Mouse (Mus musculus): ENCODE measurements around the gene Vwa5b2. TPM values are rescaled to one million over a fixed set of nuclear protein-coding genes. Genes with fewer than 3 reads are reported as not detected.

The Vwa5b2 gene
- polyA plus RNA-seq (2015; fragmentation: Nextera tagmentation; extraction: Ambion mirVana), result 3.8 and 4.2 TPM in 2 replicates

DNA sequence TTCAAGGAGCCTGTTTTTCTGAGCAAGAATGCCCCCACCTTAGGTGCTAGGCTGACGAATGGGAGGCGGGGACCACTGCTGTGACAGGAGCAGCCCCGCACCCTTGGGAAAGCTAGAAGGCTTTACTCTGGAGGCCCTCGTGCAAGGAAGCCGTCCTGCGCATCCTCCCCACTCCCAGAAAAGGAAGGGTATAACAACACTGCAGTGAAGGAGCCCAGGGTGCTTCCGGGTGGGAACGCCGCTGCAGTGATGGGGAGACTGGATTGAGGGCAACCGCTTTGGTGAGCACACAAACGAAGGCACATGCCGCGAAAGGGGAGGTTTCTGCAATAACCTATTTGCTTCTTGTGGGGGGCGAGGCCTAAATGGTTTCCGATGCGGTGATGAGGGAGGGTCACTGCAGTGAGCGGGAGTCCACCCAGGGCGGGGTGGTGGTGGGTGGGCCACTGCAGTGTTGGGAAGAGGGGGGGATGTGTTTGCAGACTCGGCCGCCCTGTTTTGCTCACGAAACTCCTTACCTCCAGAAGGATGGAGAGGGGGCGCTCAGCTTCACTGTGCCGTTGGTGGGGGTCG, at the start of gene Vwa5b2:
Vwa5b2 (plus strand) TSS at position 106 of the 573 bp plus-strand sequence.
- Histone ChIP-seq H3K27me3 (ENCODE audit: control insufficient read depth, insufficient read depth, low read length) (peaks cover 43% of the 10 kb centered on the region), H3K9me3 (replicated peaks; ENCODE audit: control insufficient read depth, low read length) (no peaks in the 10 kb centered on the region), H3K36me3 (ENCODE audit: control insufficient read depth, insufficient read depth, low read length) (no peaks in the 10 kb centered on the region), H3K9ac (ENCODE audit: low read length) (peak within 1 kb of the TSS; percentile 66), H3K4me2 (ENCODE audit: low read depth, low read length) (peak within 1 kb of the TSS; percentile 90), H3K27ac (ENCODE audit: low read length) (no peak within 1 kb of the TSS), H3K4me1 (ENCODE audit: control insufficient read depth, insufficient read depth, low read length) (peaks cover 10% of the 10 kb centered on the region), H3K4me3 (replicated peaks; ENCODE audit: low read length) (peak within 1 kb of the TSS; percentile 56)
- ATAC-seq (ENCODE audit: insufficient read depth, low FRiP score), result peak; percentile 64; the same call in 1 of the 2 replicates
- under 1% methylated on average over 24 of the region's 24 CpGs for WGBS

DNA sequence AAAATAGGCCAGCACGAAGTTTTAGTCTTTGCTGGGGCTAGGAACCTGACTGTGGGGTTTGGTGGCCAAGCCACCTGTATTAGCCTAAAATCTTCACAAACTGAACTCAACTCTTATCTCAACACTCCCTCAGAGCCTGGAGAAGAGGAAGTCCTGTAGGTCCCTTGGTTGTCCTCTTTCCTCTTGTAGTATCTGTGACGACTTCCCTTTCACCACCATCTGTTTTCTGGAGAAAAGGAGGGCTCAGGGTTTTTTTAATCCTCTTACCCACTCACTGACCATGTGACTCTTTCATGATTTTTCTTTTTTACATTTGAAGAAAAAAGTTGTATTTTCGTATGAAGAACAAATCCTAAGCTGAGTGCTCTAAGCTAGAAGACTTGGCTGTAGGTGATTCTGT, 49.6 kb upstream of the Vwa5b2 start:
- H3K4me3 ChIP-seq (replicated peaks; ENCODE audit: low read length), result no peak overlapping the region
- no peak for ATAC-seq (ENCODE audit: insufficient read depth, low FRiP score)
- H3K4me1 ChIP-seq (ENCODE audit: control insufficient read depth, insufficient read depth, low read length), result peaks cover 23% of the 10 kb centered on the region
- H3K27me3 ChIP-seq (ENCODE audit: control insufficient read depth, insufficient read depth, low read length), result no peaks in the 10 kb centered on the region
- H3K9me3 ChIP-seq (replicated peaks; ENCODE audit: control insufficient read depth, low read length), result no peaks in the 10 kb centered on the region
- no peak overlapping the region for H3K9ac ChIP-seq (ENCODE audit: low read length)
- peaks cover 28% of the 10 kb centered on the region for H3K36me3 ChIP-seq (ENCODE audit: control insufficient read depth, insufficient read depth, low read length)
- WGBS, result 67% methylated on average over 3 of the region's 3 CpGs
- no peak overlapping the region for H3K4me2 ChIP-seq (ENCODE audit: low read depth, low read length)
- H3K27ac ChIP-seq (ENCODE audit: low read length), result no peak overlapping the region

DNA sequence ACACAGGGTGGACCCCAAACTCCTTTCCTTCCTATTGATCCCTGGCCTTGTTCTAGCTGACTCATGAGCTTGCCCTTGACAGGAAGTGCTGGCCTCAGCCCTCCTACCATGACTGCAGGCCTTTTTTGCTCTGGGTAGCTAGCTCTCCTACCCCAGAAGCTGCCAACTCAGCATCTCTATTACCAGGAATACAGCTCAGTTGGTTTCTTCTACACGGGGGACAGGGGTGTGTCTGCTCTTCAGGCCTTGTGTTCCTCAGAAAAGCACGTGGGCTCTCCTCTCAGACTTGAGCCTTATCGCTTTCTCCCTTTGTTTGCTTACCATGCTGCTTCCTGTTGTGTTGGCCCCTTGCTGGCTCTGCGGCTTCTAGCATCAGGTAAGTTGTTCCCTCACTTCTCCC, 48.8 kb upstream of the Vwa5b2 start:
- ATAC-seq (ENCODE audit: insufficient read depth, low FRiP score), result peak; percentile 29; the same call in 1 of the 2 replicates
- Histone ChIP-seq H3K27ac (ENCODE audit: low read length) (no peak overlapping the region), H3K4me2 (ENCODE audit: low read depth, low read length) (no peak overlapping the region), H3K9me3 (replicated peaks; ENCODE audit: control insufficient read depth, low read length) (no peaks in the 10 kb centered on the region), H3K4me3 (replicated peaks; ENCODE audit: low read length) (no peak overlapping the region), H3K4me1 (ENCODE audit: control insufficient read depth, insufficient read depth, low read length) (peaks cover 23% of the 10 kb centered on the region), H3K9ac (ENCODE audit: low read length) (no peak overlapping the region), H3K36me3 (ENCODE audit: control insufficient read depth, insufficient read depth, low read length) (peaks cover 28% of the 10 kb centered on the region), H3K27me3 (ENCODE audit: control insufficient read depth, insufficient read depth, low read length) (no peaks in the 10 kb centered on the region)
- 69% methylated on average over 4 of the region's 4 CpGs for WGBS

DNA sequence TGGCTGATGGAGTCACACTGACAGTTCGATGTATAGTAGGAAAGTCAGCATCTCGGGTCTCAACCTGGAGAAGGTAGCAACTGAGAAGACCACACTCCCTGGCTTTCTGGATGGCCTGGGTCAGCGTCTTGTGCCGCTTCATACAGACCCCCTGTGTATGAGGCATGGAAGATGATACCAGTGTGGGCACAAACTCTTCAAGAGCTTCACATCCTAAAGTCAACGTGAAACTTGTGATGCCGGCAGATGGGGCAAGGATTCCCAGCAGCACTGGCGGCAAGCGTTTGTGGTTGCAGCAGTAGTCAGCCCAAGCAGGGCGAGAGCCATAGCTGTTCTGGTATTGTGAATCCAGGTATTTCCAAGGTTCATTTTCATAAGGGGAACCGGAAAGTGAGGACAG, 43.6 kb upstream of the Vwa5b2 start:
- no peak overlapping the region for H3K27ac ChIP-seq (ENCODE audit: low read length)
- peaks cover 14% of the 10 kb centered on the region for H3K4me1 ChIP-seq (ENCODE audit: control insufficient read depth, insufficient read depth, low read length)
- H3K9me3 ChIP-seq (replicated peaks; ENCODE audit: control insufficient read depth, low read length), result no peaks in the 10 kb centered on the region
- 89% methylated on average over 10 of the region's 10 CpGs for WGBS
- no peak overlapping the region for H3K4me2 ChIP-seq (ENCODE audit: low read depth, low read length)
- no peak overlapping the region for H3K4me3 ChIP-seq (replicated peaks; ENCODE audit: low read length)
- H3K36me3 ChIP-seq (ENCODE audit: control insufficient read depth, insufficient read depth, low read length), result peaks cover 15% of the 10 kb centered on the region
- no peak for ATAC-seq (ENCODE audit: insufficient read depth, low FRiP score)
- H3K9ac ChIP-seq (ENCODE audit: low read length), result no peak overlapping the region
- no peaks in the 10 kb centered on the region for H3K27me3 ChIP-seq (ENCODE audit: control insufficient read depth, insufficient read depth, low read length)

DNA sequence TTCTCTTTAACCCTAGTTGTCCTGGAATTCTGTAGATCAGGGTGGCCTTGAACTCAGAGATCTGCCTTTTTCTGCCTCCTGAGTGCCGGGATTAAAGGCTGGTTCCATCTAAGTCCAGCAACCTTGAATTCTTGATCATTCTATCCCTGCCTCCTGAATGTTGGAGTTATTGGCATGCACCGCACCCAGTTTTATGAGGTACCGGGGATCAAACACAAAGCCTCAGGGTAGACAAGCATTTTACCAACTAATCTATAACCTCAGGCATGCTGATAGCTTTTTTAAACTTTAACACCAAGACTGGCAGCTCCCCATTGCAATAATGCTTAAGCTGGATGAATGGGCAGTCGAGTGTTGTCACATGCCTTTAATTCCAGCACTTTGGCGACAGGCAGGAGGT, 41.8 kb upstream of the Vwa5b2 start:
- H3K4me2 ChIP-seq (ENCODE audit: low read depth, low read length), result peak overlapping the region; percentile 76
- peak overlapping the region; percentile 89 for H3K4me3 ChIP-seq (replicated peaks; ENCODE audit: low read length)
- no peak for ATAC-seq (ENCODE audit: insufficient read depth, low FRiP score)
- 44% methylated on average over 5 of the region's 5 CpGs for WGBS
- H3K9me3 ChIP-seq (replicated peaks; ENCODE audit: control insufficient read depth, low read length), result no peaks in the 10 kb centered on the region
- H3K4me1 ChIP-seq (ENCODE audit: control insufficient read depth, insufficient read depth, low read length), result peaks cover 14% of the 10 kb centered on the region
- peaks cover 26% of the 10 kb centered on the region for H3K36me3 ChIP-seq (ENCODE audit: control insufficient read depth, insufficient read depth, low read length)
- no peaks in the 10 kb centered on the region for H3K27me3 ChIP-seq (ENCODE audit: control insufficient read depth, insufficient read depth, low read length)
- H3K9ac ChIP-seq (ENCODE audit: low read length), result peak overlapping the region; percentile 82
- peak overlapping the region; percentile 85 for H3K27ac ChIP-seq (ENCODE audit: low read length)

DNA sequence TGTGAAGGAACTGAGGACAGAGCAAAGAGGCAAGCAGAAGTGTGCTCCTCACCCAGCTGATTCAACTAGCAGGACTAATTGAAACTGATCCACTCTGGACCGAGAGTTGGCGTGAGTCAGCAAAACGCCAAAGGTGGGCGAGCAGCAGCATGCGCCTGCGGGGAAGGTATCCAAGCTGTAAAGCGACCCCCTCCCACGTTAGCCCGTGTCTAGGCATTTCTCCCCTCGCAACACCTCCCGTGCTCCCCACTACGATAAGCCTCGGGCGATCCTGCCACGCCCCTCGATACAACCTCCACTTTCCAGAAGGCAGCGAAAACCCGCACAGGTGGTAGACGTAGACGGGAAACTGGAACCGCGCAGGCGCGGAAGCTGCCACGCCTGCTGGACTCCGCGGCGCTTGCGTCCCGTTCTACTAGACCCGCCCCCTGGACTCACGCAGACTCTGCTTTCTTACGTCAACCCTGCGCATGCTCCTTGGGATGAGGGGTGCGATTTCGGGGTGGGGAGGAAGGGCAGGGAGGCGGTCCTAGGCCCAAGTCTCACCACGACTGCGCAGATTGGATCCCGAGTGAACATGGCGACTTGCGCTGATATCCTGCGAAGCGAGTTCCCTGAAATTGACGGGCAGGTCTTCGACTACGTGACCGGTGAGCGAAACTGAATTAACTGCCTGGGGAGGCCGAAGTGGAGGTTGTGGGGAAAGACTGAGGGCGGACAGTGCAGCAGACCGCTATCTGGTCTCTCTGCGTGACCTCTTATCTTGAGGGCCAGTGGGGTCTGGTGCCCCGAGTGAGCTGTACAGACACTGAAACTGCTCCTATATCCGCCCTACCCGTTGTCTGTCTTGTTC, 40.9 kb upstream of the Vwa5b2 start, which contains the start of gene Abcf3:
Abcf3 (plus strand) TSS at position 482 of the 853 bp plus-strand sequence.
- Histone ChIP-seq H3K9me3 (replicated peaks; ENCODE audit: control insufficient read depth, low read length) (no peaks in the 10 kb centered on the region), H3K4me3 (replicated peaks; ENCODE audit: low read length) (peak within 1 kb of the TSS; percentile 89), H3K4me1 (ENCODE audit: control insufficient read depth, insufficient read depth, low read length) (peaks cover 14% of the 10 kb centered on the region), H3K36me3 (ENCODE audit: control insufficient read depth, insufficient read depth, low read length) (peaks cover 19% of the 10 kb centered on the region), H3K9ac (ENCODE audit: low read length) (peak within 1 kb of the TSS; percentile 86), H3K4me2 (ENCODE audit: low read depth, low read length) (peak within 1 kb of the TSS; percentile 79), H3K27ac (ENCODE audit: low read length) (peak within 1 kb of the TSS; percentile 85), H3K27me3 (ENCODE audit: control insufficient read depth, insufficient read depth, low read length) (no peaks in the 10 kb centered on the region)
- WGBS, result under 1% methylated on average over 56 of the region's 56 CpGs
- ATAC-seq (ENCODE audit: insufficient read depth, low FRiP score), result peak; percentile 99

DNA sequence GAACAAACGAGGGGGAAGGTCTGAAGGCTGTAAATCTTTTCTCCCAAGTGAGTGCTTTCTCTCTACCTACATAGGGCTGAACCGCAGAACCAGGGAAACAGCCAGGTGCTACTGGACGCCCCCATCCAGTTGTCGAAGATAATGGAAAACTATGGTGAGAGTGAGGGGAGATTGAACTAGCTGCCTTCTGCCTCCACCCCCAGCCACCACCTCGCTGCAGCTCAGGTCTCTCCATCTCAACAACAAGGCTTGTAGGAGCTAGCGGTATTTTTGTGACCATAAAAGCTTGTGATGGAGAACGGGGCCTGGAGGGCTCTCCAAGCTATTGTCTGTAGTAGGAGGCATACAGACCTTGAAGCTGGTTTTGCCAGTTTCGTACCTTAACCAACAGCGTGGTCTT, 40.1 kb upstream of the Vwa5b2 start:
- Histone ChIP-seq H3K4me1 (ENCODE audit: control insufficient read depth, insufficient read depth, low read length) (peaks cover 14% of the 10 kb centered on the region), H3K9ac (ENCODE audit: low read length) (peak overlapping the region; percentile 86), H3K36me3 (ENCODE audit: control insufficient read depth, insufficient read depth, low read length) (peaks cover 14% of the 10 kb centered on the region), H3K27me3 (ENCODE audit: control insufficient read depth, insufficient read depth, low read length) (no peaks in the 10 kb centered on the region), H3K9me3 (replicated peaks; ENCODE audit: control insufficient read depth, low read length) (no peaks in the 10 kb centered on the region), H3K4me2 (ENCODE audit: low read depth, low read length) (peak overlapping the region; percentile 79), H3K4me3 (replicated peaks; ENCODE audit: low read length) (peak overlapping the region; percentile 89), H3K27ac (ENCODE audit: low read length) (no peak overlapping the region; the same call in 1 of the 2 replicates)
- no peak for ATAC-seq (ENCODE audit: insufficient read depth, low FRiP score)
- 43% methylated on average over 9 of the region's 9 CpGs for WGBS

DNA sequence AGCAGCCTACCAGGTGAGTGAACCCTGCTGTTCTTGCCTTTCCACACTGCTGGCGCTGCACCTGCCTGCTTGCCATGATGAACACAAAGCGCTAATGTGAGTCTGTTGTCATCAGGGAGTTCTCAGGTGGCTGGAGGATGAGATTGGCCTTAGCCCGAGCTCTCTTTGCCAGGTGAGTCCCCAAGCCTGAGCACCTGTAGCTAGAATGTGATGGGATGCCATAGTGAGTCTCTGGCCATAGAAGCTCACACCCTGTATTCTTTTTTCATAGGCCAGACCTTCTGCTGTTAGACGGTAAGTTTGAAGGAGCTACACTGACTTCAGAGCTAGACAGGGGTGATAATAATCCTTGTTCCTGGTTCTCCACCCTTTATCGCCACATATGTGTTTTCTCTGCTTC, 37.6 kb upstream of the Vwa5b2 start:
- H3K4me3 ChIP-seq (replicated peaks; ENCODE audit: low read length), result no peak overlapping the region
- no peak overlapping the region for H3K4me2 ChIP-seq (ENCODE audit: low read depth, low read length)
- 93% methylated on average over 5 of the region's 5 CpGs for WGBS
- no peak overlapping the region for H3K9ac ChIP-seq (ENCODE audit: low read length)
- peaks cover 14% of the 10 kb centered on the region for H3K4me1 ChIP-seq (ENCODE audit: control insufficient read depth, insufficient read depth, low read length)
- no peaks in the 10 kb centered on the region for H3K9me3 ChIP-seq (replicated peaks; ENCODE audit: control insufficient read depth, low read length)
- no peak overlapping the region for H3K27ac ChIP-seq (ENCODE audit: low read length)
- H3K36me3 ChIP-seq (ENCODE audit: control insufficient read depth, insufficient read depth, low read length), result peaks cover 12% of the 10 kb centered on the region
- no peak for ATAC-seq (ENCODE audit: insufficient read depth, low FRiP score)
- H3K27me3 ChIP-seq (ENCODE audit: control insufficient read depth, insufficient read depth, low read length), result no peaks in the 10 kb centered on the region

DNA sequence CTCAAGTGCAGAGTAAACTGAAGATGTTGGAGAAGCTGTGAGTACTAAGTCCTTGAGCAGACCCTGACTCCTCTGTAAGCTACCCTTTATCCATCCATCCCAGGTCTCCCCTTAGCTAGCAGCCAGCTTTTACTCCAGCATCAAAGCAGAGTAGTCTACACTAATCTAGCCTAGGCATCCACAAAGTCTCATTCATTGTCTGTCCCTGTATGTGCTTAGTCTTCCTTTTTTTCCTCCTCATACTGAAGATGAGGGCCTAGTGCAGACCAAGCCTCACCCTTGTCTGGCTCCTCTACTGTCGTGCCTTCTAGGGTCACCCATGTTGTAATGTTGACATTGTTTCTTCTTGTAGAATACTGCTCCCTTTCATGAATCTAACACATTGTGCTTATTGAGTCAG, 36.7 kb upstream of the Vwa5b2 start:
- Histone ChIP-seq H3K4me1 (ENCODE audit: control insufficient read depth, insufficient read depth, low read length) (peaks cover 11% of the 10 kb centered on the region), H3K27me3 (ENCODE audit: control insufficient read depth, insufficient read depth, low read length) (no peaks in the 10 kb centered on the region), H3K9ac (ENCODE audit: low read length) (no peak overlapping the region), H3K9me3 (replicated peaks; ENCODE audit: control insufficient read depth, low read length) (no peaks in the 10 kb centered on the region), H3K27ac (ENCODE audit: low read length) (no peak overlapping the region), H3K36me3 (ENCODE audit: control insufficient read depth, insufficient read depth, low read length) (peaks cover 14% of the 10 kb centered on the region), H3K4me3 (replicated peaks; ENCODE audit: low read length) (no peak overlapping the region), H3K4me2 (ENCODE audit: low read depth, low read length) (no peak overlapping the region)
- ATAC-seq (ENCODE audit: insufficient read depth, low FRiP score), result no peak
- 82% methylated on average over 1 of the region's 1 CpGs for WGBS

Data from stomach, embryonic 16.5 days (tissue).